Mouse (Mus musculus): ENCODE measurements around the gene Uaca. TPM values are rescaled to one million over a fixed set of nuclear protein-coding genes. Genes with fewer than 3 reads are reported as not detected.

Uaca gene
- polyA plus RNA-seq, 1 experiment from 2014 or later: 22.0 TPM

DNA sequence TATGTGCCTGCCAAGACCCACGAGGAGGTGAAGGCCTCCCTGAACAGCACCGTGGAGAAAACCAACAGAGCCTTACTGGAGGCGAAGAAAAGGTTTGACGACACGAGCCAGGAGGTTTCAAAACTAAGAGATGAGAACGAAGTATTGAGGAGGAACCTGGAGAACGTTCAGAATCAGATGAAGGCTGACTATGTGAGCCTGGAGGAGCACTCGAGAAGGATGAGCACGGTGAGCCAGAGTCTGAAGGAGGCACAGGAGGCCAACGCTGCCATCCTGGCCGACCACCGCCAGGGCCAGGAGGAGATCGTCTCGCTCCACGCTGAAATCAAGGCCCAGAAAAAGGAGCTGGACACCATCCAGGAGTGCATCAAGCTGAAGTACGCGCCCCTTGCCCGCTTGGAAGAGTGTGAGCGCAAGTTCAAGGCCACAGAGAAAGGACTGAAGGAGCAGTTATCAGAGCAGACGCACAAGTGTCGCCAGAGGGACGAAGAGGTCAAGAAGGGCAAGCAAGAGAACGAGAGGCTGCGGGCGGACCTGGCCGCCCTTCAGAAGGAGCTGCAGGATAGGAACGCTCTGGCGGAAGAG lies 76.7 kb downstream of the Uaca start:
- Histone ChIP-seq H3K9ac (replicated peaks) (no peak overlapping the region), H3K36me3 (peaks cover 6% of the 10 kb centered on the region; the same call in 1 of the 2 replicates), H3K9me3 (no peaks in the 10 kb centered on the region), H3K4me2 (replicated peaks) (no peak overlapping the region), H3K27me3 (no peaks in the 10 kb centered on the region), H3K27ac (no peak overlapping the region), H3K4me1 (replicated peaks) (peaks cover 32% of the 10 kb centered on the region), H3K4me3 (replicated peaks) (no peak overlapping the region)
- WGBS: 93% methylated on average over 28 of the region's 28 CpGs
- ATAC-seq: no peak

DNA sequence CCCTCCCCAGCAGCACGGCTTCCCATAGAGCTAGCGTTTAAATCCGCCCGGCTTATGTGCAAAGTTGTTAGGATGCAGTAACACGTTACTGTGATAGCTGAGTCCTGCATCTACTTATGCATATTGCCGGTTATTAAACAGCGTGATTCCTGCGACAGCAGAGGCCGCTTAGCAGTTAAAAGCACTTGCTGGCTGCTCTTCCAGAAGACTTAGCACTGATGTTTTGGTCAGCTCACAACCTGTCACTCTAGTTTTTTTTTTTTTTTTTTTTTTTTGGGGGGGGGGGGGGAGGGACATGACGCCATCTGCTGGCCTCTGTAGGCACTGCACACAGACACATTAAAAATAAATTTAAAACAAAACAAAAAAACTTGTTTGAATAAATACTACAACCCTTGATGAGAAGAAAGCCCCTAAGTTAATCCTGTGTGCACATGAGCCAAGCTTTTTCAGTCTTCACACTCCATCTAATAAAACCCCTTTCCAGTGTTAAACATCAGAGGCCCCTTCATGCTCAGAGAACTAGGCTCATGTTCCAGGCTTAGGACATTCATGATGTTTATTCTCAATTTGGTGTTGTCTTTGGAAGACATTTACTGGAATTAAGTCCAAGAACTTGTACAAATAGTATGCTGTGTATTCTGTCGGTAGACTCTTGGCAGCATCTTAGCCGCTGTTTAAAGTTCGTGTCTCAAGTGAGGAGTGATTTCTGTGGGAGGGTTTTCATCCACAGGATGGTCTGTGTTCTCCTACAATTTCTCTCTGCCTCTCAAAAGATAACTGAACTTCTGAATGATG lies 79.1 kb downstream of the Uaca start:
- no peak for ATAC-seq
- no peak overlapping the region for H3K27ac ChIP-seq
- WGBS: 55% methylated on average over 13 of the region's 13 CpGs

DNA sequence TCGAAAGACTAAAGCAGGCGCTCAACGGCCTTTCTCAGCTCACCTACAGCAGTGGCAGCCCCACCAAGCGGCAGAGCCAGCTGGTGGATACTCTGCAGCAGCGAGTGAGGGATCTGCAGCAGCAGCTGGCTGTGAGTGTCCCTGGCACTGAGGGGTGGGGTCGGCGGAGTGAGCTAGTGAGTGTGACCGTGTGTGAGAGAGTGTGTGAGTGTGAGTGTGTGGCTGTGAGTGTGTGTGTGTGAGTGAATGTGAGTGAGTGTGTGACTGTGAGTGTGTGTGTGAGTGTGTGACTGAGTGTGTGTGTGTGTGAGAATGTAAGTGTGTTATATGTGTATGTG lies 79.7 kb downstream of the Uaca start:
- no peak overlapping the region for H3K4me3 ChIP-seq (replicated peaks)
- H3K27me3 ChIP-seq: no peaks in the 10 kb centered on the region
- H3K9ac ChIP-seq (replicated peaks): no peak overlapping the region
- 90% methylated on average over 8 of the region's 8 CpGs for WGBS
- peaks cover 6% of the 10 kb centered on the region; the same call in 1 of the 2 replicates for H3K36me3 ChIP-seq
- H3K27ac ChIP-seq: no peak overlapping the region
- ATAC-seq: no peak
- no peaks in the 10 kb centered on the region for H3K9me3 ChIP-seq
- H3K4me1 ChIP-seq (replicated peaks): peaks cover 61% of the 10 kb centered on the region
- H3K4me2 ChIP-seq (replicated peaks): no peak overlapping the region

More for the DNA sequence above, 79.1 kb downstream of the Uaca start:
- Histone ChIP-seq H3K36me3 (peaks cover 6% of the 10 kb centered on the region; the same call in 1 of the 2 replicates), H3K4me3 (replicated peaks) (no peak overlapping the region), H3K27me3 (no peaks in the 10 kb centered on the region), H3K4me2 (replicated peaks) (no peak overlapping the region), H3K9ac (replicated peaks) (no peak overlapping the region), H3K4me1 (replicated peaks) (peaks cover 56% of the 10 kb centered on the region), H3K9me3 (no peaks in the 10 kb centered on the region)

DNA sequence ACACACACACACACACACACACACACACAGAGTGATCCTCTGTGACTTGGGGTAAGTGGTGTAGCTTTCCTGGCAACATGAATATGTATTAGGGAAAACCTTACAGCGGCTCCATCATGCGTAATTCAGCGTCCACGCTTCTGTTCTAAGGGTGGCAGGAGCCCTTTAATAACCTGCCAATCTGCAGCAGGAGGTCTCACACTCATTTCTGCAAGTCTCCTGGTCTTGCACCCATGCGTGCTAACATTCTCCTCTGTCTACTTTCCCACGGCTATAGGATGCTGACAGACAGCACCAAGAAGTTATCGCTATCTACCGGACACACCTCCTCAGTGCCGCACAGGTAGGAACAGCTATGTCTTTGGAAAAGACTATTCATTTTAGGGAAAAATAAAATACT lies 81.7 kb downstream of the Uaca start:
- Histone ChIP-seq H3K27ac (no peak overlapping the region), H3K4me1 (replicated peaks) (peaks cover 48% of the 10 kb centered on the region), H3K4me2 (replicated peaks) (no peak overlapping the region), H3K36me3 (peaks cover 6% of the 10 kb centered on the region; the same call in 1 of the 2 replicates), H3K27me3 (peaks cover 6% of the 10 kb centered on the region; the same call in 1 of the 2 replicates), H3K9ac (replicated peaks) (no peak overlapping the region), H3K4me3 (replicated peaks) (no peak overlapping the region), H3K9me3 (no peaks in the 10 kb centered on the region)
- ATAC-seq: peak; percentile 61
- WGBS: 44% methylated on average over 9 of the region's 9 CpGs

DNA sequence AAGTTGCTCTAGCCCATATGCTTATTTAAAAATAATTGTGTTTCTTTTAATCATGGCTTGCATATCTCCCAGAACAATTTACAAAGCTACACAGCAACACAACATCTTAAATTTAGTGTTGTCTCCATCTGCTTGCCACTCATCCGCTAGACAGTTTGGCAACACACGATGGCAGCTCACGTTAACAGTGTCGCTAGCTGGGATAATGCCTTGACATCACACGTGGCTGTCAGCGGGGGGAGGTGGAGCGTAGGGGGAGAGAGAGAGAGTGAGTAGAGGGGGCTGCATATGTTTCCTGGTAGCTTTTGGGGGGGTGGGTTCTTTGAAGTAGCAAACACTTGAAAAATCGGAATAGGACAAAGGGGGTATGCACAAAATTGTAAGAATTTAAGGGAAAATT lies 82.2 kb downstream of the Uaca start:
- Histone ChIP-seq H3K27me3 (peaks cover 9% of the 10 kb centered on the region; the same call in 1 of the 2 replicates), H3K36me3 (peaks cover 2% of the 10 kb centered on the region; the same call in 1 of the 2 replicates), H3K27ac (no peak overlapping the region), H3K9ac (replicated peaks) (no peak overlapping the region), H3K4me3 (replicated peaks) (no peak overlapping the region), H3K4me2 (replicated peaks) (no peak overlapping the region), H3K4me1 (replicated peaks) (peaks cover 48% of the 10 kb centered on the region), H3K9me3 (no peaks in the 10 kb centered on the region)
- 43% methylated on average over 8 of the region's 8 CpGs for WGBS
- peak; percentile 53; the same call in 1 of the 2 replicates for ATAC-seq

DNA sequence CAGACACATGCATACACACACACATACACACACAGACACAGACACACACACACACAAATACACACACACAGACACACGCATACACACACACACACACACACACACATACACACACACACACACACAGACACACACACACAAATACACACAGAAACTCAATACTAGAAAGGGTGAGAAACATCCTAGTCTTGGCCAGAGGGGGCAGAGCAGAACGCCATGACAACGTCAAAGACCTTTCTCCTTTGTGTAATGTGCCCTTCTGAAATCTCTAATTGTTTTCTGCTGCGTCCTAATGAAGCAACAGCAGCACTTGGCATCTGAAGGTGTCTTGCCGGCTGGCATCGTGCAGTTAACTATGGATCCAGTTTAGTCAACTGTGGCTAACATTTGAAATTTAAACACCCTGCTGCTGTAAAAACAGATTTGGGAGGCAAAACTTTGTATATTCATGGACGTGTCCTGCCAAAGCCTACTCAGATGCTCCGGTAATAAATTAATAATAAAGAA lies 83.8 kb downstream of the Uaca start:
- Histone ChIP-seq H3K36me3 (no peaks in the 10 kb centered on the region), H3K27me3 (peaks cover 14% of the 10 kb centered on the region; the same call in 1 of the 2 replicates), H3K4me3 (replicated peaks) (no peak overlapping the region), H3K4me1 (replicated peaks) (peaks cover 47% of the 10 kb centered on the region), H3K9ac (replicated peaks) (no peak overlapping the region), H3K9me3 (no peaks in the 10 kb centered on the region), H3K4me2 (replicated peaks) (no peak overlapping the region), H3K27ac (no peak overlapping the region; the same call in 1 of the 2 replicates)
- WGBS: 38% methylated on average over 8 of the region's 8 CpGs
- ATAC-seq: no peak

DNA sequence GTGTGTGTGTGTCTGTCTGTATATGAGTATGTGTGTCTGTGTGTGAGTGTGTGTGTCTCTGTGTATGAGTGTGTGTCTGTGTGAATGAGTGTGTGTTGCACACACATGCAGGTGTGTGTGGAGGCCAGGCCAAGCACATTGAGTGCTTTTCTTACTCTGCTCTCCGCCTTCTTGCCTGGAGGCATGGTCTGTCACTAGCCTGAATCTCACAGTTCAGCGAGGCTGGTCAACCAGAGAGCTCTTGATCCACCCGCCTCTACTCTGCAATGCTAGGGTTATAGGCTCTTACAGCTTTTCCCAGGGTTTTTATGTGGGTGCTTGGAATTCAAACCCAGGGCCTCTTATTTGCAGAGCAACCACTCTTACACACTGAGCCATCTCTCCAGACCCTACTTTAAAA lies 84.3 kb downstream of the Uaca start:
- H3K9me3 ChIP-seq: no peaks in the 10 kb centered on the region
- H3K36me3 ChIP-seq: no peaks in the 10 kb centered on the region
- no peak overlapping the region for H3K4me3 ChIP-seq (replicated peaks)
- ATAC-seq: 0 out of 2 replicates have a peak, but pooled peaks have one; percentile 21
- peaks cover 44% of the 10 kb centered on the region for H3K4me1 ChIP-seq (replicated peaks)
- H3K27ac ChIP-seq: no peak overlapping the region
- H3K9ac ChIP-seq (replicated peaks): no peak overlapping the region
- 58% methylated on average over 3 of the region's 3 CpGs for WGBS
- H3K27me3 ChIP-seq: peaks cover 18% of the 10 kb centered on the region; the same call in 1 of the 2 replicates
- no peak overlapping the region for H3K4me2 ChIP-seq (replicated peaks)

DNA sequence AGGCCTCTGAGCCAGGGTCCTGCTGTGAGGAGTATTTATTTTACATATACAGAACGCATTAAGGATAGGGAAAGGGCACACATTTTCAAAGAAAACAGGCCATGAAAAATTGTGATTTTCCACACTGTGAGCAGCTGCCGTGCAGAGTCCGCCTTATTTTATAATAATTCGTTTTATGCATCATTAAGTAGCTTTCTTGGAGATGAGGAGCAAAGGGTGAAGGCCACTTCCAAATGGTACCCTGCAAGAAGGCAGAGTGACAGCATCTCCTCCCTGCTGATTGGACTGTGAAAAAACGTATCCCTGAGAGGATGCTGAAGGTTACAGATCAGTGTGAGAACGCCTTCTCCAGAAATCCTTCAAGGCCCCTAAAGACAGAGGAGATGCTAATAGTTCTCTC lies 90.8 kb downstream of the Uaca start:
- ATAC-seq: peak; percentile 66
- Histone ChIP-seq H3K9me3 (no peaks in the 10 kb centered on the region), H3K4me3 (replicated peaks) (no peak overlapping the region), H3K27ac (peak overlapping the region; percentile 17; the same call in 1 of the 2 replicates), H3K4me2 (replicated peaks) (no peak overlapping the region), H3K4me1 (replicated peaks) (peaks cover 40% of the 10 kb centered on the region), H3K36me3 (no peaks in the 10 kb centered on the region), H3K9ac (replicated peaks) (no peak overlapping the region), H3K27me3 (peaks cover 29% of the 10 kb centered on the region)
- 29% methylated on average over 6 of the region's 6 CpGs for WGBS

DNA sequence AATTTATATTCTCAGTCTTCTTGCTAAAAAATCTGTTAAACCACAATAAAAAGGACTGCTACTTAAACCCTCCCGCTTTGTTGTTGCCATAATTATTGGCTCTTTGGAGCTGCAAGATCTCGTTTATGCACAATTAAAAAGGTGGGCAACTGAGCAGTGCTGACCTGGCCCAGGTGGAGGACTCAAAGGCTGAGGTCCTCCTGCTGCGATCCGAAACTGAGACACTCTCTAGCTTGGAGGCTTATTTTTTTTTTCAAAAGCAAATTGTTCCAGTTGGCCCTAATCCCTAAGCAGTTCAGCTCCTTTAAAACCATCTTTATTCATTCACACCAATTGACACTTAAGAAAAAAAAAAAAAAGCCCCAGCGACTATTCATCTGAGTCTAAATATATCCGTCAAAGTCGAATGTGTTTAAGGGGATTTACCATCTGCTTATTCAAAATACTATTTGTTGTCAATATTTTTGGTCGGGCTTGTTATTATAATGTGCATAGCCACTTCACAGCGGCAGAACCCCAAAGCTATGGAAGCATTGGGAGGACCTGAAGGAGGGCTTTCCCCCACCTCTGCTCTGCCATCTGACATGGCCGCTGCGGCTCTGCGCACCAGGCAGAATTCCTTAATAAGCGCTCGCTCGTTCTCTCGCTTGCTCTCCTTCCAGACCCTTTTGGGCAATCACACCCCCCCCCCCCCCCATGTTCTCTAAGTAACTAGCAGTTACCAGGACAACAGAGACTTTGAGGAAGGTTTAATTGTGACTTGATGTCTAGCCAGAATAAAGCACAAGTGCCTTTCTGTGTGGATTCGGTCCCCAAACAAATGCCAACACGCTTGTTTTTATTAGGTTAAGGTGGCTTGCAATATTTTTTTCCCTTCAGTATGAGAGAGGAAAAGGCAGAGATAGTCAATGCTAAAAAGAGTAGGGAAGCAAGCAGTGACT lies 92.4 kb downstream of the Uaca start:
- H3K4me3 ChIP-seq (replicated peaks): no peak overlapping the region
- WGBS: 4% methylated on average over 18 of the region's 18 CpGs
- H3K4me1 ChIP-seq (replicated peaks): peaks cover 40% of the 10 kb centered on the region
- peak overlapping the region; percentile 53 for H3K27ac ChIP-seq
- ATAC-seq: peak; percentile 80
- H3K27me3 ChIP-seq: peaks cover 32% of the 10 kb centered on the region
- H3K4me2 ChIP-seq (replicated peaks): peak overlapping the region; percentile 38
- no peaks in the 10 kb centered on the region for H3K36me3 ChIP-seq
- no peak overlapping the region for H3K9ac ChIP-seq (replicated peaks)
- no peaks in the 10 kb centered on the region for H3K9me3 ChIP-seq

DNA sequence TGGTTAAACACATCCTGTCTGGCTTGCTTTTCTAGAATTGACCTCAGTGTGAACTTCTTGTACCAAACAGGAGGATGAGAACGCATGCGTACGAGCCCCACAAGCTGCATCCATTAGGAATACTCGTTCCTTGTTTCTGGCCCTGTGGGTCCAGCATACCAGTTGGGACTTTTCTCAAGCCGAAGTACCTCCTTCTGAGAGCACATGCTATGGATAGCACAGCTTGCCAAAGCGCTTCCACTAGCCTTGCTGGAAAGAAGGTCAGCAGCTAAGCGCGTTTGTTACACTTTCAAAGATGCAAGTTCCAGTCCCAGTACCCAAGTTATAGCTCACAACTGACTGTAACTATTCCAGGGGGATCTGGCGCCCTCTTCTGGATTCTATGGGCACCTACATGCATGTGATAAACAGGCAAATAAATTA lies 93.1 kb downstream of the Uaca start:
- H3K27me3 ChIP-seq: peaks cover 33% of the 10 kb centered on the region
- no peak overlapping the region for H3K4me3 ChIP-seq (replicated peaks)
- H3K4me2 ChIP-seq (replicated peaks): peak overlapping the region; percentile 38; the same call in 1 of the 2 replicates
- H3K4me1 ChIP-seq (replicated peaks): peaks cover 40% of the 10 kb centered on the region
- no peaks in the 10 kb centered on the region for H3K9me3 ChIP-seq
- WGBS: 44% methylated on average over 9 of the region's 9 CpGs
- no peak overlapping the region for H3K9ac ChIP-seq (replicated peaks)
- H3K27ac ChIP-seq: peak overlapping the region; percentile 46
- H3K36me3 ChIP-seq: no peaks in the 10 kb centered on the region
- no peak for ATAC-seq

DNA sequence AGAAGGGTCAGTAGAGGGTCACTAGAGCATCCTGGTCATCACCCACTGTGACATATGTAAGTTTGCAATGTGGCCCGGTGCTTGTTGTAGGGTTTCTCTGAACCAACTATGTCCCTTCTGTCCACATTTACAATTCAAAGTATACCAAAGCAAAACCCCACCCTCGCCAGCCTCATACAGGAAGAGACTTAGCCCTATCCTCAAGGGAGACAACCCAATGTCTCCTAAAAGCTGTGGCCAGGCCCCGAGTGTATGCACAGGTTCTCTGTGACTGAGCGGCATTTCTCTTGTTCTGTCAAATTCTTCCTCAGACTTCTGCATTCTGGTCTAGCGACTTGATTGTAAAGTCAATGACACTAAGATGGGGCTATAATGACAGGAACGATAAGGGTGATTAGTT lies 99.2 kb downstream of the Uaca start:
- H3K4me2 ChIP-seq (replicated peaks): no peak overlapping the region
- H3K9ac ChIP-seq (replicated peaks): no peak overlapping the region
- H3K4me1 ChIP-seq (replicated peaks): peaks cover 6% of the 10 kb centered on the region; the same call in 1 of the 2 replicates
- no peaks in the 10 kb centered on the region for H3K9me3 ChIP-seq
- no peak overlapping the region for H3K27ac ChIP-seq
- no peak for ATAC-seq
- peaks cover 57% of the 10 kb centered on the region for H3K27me3 ChIP-seq
- 71% methylated on average over 6 of the region's 6 CpGs for WGBS
- H3K4me3 ChIP-seq (replicated peaks): no peak overlapping the region
- no peaks in the 10 kb centered on the region for H3K36me3 ChIP-seq
